Mouse (Mus musculus): ENCODE data around the gene Fto.

Fto gene

DNA sequence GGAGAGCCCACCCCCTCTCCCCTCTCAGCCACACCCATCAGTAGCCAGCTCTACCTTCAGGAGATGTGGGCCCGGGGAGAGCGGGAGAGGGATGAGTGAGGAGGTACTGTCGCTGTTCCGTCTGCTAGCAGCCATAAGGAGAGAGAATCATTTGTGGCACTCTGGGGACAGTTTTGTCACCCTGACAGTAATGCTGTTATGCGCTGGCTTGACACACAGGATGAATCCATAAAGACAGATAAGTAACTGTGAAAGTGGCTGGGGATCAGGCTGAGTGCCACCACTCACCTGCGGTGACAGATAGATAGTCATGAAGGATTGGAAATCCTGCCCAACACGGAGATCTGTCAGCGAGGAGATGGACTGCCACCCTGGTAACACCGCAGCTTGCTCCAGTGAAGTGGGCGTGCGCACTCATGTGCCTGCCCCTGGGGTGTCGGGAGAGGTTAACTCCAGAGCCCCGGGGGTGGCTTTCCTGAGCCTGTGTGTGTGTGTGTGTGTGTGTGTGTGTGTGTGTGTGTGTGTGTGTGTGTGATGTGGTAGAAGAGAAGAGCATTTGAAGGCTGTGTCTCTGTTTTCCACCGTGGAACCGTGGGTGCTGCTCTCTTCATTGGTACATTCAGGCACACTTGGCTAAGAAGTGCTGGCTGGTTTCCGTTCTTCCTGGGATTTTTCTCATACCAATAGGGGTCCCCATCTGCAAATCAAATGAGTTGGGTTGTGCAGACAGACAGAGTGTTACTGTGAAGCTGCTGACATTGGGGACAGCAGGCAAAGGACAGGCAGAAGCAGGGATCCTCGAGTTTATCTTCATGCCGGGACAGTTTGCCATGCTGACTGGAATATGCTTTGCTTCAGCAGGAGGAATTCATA is 312.6 kb downstream of the Fto start:
- no peak for DNase-seq

- no peak for DNase-seq
Measured at GRCm38 (mm10) chr8:91629594-91629993, 316.3 kb downstream of the Fto start.

- no peak for DNase-seq
Measured at GRCm38 (mm10) chr8:91630320-91631033, 317.2 kb downstream of the Fto start.

GRCm38 (mm10) chr8:91632411-91632810 is 319.1 kb downstream of the Fto start:
- DNase-seq = peak; percentile 33

GRCm38 (mm10) chr8:91635406-91635805 is 322.1 kb downstream of the Fto start:
- DNase-seq = no peak

DNA sequence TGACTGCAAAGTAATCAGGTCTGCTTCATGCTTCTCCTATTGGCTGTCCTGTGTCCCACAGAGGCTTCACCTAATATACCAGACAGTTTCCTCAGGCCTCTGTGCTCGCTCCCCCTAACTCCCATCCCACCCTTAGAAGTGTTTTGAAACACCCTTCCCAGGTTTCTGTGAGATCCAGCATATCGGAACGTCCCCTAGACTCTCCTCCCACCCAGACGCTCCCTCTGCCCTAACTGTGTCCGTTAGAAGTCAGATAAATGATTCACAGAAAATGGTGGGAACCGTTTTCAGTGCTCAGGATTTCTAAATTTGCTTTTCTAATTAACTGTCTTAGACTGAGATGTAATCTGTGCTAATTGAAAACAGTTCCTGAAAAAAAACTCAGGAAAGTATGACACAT is 323.6 kb downstream of the Fto start:
- DNase-seq = no peak

- DNase-seq = no peak
Measured at GRCm38 (mm10) chr8:91637684-91638083, 324.4 kb downstream of the Fto start.

GRCm38 (mm10) chr8:91638256-91638655 is 324.9 kb downstream of the Fto start:
- no peak for DNase-seq

DNA sequence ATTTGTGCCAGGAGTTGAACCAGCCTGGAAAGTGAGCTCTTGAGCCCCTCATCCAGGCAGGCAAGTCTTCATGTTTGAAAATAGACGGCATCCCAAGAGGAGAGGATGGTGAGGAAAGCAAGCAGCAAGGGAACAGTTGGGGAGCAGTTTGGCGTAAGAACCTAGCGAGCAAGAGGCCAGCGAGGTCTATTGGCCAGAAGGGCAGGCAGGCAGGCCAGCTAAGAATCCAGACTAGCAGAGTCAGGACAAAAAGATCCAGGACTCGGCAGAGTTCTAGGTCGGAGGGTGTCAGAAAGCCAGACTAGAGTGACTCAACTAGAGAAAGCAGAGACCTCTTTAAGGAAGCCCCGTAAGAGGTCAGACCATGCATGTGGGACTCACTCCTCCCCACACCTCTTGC is 327.1 kb downstream of the Fto start:
- no peak for DNase-seq

GRCm38 (mm10) chr8:91645484-91645883 is 332.2 kb downstream of the Fto start:
- DNase-seq = no peak

DNA sequence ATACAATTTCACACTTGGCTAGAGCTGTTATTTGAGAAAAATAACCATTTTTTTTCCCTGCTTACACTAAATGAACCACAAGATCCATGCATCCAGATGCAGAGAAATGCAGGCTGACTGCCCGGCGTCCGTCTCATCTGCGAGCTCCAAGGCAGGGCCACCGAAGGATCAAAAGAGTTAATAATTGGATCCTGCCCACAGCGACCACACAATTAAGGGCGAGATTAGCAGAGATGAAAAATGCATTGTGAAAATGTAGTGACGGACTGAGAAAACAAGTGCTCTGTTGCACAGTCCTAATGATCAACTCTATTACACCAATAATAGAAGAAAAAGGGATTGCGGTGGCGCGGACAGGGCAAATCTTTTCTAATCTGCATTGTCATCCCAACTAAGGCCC is 334.6 kb downstream of the Fto start:
- no peak for DNase-seq

GRCm38 (mm10) chr8:91648776-91649175 is 335.5 kb downstream of the Fto start:
- no peak for DNase-seq

GRCm38 (mm10) chr8:91653561-91653960 is 340.2 kb downstream of the Fto start:
- DNase-seq = no peak

GRCm38 (mm10) chr8:91657381-91657780 is 344.1 kb downstream of the Fto start:
- no peak for DNase-seq

GRCm38 (mm10) chr8:91660879-91661278 is 347.6 kb downstream of the Fto start:
- DNase-seq = no peak

GRCm38 (mm10) chr8:91669461-91670071 is 356.2 kb downstream of the Fto start:
- no peak for DNase-seq

DNA sequence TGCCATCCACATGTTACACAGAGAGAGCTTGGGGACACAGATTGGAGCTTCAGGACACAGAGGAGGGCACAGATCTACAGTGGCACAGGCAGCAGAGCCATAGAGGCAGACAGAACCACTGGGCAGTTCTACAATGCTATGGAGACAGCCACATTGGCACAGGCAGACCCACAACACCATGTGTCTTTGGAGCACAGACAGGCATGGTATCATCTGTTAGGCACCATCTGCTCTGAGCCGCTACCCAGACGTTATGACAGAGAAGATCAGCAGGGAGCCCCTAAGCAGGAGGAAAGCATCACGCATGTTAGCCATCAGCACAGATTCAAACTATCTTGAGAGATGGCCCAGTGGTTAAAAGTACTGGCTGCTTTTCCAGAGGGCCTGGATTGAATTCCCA is 363.6 kb downstream of the Fto start:
- peak; percentile 52 for DNase-seq

DNA sequence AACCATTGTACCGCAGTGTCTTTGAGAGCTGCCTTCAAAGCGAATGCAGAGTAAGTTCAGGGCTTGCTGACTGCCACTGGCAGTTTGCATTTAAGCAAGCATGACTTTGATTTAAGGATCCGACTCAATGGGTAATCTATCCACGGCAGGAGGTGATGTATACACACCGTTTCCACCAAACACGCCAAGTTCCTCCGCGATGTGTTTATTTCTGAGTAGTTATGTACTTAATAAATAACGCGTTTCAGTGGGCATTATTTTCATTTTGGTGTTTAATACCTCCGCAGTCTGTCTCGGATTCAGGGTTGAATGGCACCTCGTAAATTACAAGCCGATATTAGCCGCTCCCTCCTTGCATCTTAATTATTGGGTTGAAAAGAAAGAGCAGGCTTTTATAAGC is 366.1 kb downstream of the Fto start:
- no peak for DNase-seq

- DNase-seq = no peak
Measured at GRCm38 (mm10) chr8:91680125-91680524, 366.8 kb downstream of the Fto start.

DNA sequence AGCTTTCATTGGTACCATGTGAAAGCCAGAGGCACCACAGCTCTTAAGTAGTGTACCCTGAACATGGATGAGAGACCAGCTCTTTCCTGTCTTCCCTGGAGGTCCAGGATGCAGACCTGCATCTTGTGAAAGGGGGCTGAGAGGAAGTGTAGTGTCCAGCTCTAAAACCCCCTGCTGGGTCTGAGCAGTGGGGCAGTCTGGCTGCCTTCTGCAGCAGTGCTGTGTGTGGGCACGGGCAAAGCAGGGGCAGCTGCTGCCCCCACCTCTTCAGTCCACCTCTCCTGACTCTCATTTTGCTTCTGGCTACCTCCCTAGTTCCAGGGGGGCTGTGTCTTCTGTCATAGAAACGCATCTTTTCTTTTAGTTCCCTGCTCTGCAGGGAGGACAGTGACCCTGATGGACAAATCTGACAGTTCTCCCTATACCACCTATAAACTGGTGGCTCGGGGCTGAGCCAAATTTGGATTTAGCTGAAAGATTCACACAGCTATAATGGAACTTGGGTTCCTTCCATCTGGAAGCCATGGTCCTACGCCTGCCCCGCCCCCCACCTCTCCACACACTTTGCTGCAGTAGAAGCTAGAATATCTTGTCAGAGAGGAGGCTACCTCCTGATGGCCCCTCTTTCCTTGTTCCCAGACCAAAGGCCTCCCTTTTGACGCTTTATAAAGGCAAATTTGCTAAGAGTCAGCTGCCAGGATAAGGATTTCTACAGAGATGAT is 371.4 kb downstream of the Fto start:
- no peak for DNase-seq

GRCm38 (mm10) chr8:91685408-91685807 is 372.1 kb downstream of the Fto start:
- DNase-seq = no peak

- no peak for DNase-seq
Measured at GRCm38 (mm10) chr8:91692056-91692721, 378.9 kb downstream of the Fto start.

DNA sequence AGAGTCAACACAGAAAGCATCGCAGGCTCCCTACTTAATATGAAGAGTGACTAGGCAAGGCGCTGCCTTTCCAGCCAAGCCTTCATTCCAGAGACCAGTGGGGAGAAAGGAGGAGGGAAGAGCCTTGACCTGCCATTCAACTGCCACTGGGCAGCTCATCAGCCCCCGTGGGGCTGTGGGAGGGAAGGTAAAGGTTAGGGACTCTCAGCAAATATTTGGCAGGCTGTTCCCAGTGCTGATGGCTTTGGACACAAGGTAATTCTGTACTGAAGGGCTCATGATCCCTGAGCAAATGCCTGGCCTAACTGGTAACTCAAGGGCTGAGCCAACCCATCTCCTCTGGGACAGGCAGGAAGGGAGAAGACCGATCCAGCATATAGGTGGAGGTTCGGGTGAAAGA is 393.2 kb downstream of the Fto start:
- no peak for DNase-seq

All from cerebellum, adult 8-10 months (tissue).